Mouse (Mus musculus): ENCODE measurements around the gene Cpsf7. TPM values are rescaled to one million over a fixed set of nuclear protein-coding genes. Genes with fewer than 3 reads are reported as not detected.
"Not testable (repeated sequence)": the region's sequence is repeated elsewhere in the genome, so short reads cannot be mapped to it uniquely, and the experiment has no call there.

Cpsf7 gene
- polyA plus RNA-seq, 1 experiment from 2014 or later: 34.2 TPM

DNA sequence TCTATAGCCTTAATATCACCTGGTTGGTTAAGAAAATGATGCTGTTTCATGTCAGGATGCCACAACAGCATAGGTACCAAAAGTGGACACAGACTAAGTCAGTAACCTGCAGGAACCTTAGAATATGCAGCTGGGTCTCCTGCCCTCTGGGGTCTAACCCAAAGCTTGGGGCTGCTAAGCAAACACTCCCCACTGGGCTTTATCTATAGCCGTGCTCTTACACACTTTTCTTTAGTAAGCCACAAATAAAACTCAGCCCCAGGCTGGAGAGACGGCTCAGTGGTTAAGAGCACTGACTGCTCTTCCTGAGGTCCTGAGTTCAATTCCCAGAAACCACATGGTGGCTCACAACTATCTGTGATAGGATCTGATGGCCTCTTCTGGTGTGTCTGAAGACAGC lies 31.9 kb downstream of the Cpsf7 start:
- ATAC-seq (replicated peaks; ENCODE audit: low FRiP score, low read depth): no peak
- H3K4me3 ChIP-seq (replicated peaks; ENCODE audit: low read depth, low read length): no peak overlapping the region
- no peak for DNase-seq (ENCODE audit: low spot score)
- no peaks in the 10 kb centered on the region for H3K9me3 ChIP-seq (replicated peaks; ENCODE audit: low read length)
- 42% methylated on average over 2 of the region's 2 CpGs for WGBS
- TF ChIP-seq CTCF (IDR thresholded peaks at IDR 0.05; ENCODE audit: low read depth): no peak
- H3K36me3 ChIP-seq (ENCODE audit: insufficient read depth, low read length): peaks cover 2% of the 10 kb centered on the region; the same call in 1 of the 2 replicates
- H3K27ac ChIP-seq: no peak overlapping the region
- H3K4me2 ChIP-seq (ENCODE audit: low read length): no peak overlapping the region
- no peaks in the 10 kb centered on the region for H3K27me3 ChIP-seq (ENCODE audit: insufficient read depth, low read length)
- no peak overlapping the region for H3K9ac ChIP-seq (ENCODE audit: low read depth, low read length)
- H3K4me1 ChIP-seq (replicated peaks; ENCODE audit: insufficient read depth, low read length): peaks cover 8% of the 10 kb centered on the region; the same call in 1 of the 2 replicates

DNA sequence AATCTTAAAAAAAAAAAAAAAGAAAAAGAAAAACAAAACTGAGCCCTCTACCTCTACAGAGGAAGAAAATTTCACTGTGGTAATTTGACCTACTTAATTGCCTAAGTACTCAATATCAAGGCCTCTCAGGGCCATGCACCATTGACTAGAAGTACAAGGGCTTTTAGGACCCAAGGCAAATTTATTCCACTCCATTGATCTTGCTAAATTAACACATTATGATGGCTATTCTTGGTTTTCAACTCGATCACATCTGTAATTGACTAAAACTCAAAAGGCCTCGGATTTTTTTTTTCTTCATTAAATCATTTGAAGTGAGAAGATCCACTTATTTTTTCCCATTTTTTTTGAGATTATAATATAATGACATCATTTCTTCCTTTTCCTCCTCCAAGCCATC lies 32.4 kb downstream of the Cpsf7 start:
- WGBS: 42% methylated on average over 2 of the region's 2 CpGs

DNA sequence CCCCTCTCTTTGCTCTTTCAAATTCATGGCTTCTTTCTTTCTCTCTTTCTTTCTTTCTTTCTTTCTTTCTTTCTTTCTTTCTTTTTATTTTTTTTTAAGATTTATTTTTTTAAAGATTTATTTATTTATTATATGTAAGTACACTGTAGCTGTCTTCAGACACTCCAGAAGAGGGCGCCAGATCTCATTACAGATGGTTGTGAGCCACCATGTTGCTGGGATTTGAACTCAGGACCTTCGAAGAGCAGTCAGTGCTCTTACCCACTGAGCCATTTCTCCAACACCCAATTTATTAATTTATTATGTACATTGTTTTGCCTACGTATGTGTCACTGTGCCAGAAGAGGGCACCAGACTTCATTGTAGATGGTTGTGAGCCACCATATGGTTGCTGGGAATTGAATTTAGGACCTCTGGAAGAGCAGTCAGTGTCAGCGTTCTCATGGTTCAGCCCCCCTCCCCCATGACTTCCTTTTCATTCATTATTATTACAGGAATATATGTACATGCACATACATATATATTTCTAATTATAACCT lies 32.8 kb downstream of the Cpsf7 start:
- H3K4me2 ChIP-seq (ENCODE audit: low read length); H3K9me3 ChIP-seq (replicated peaks; ENCODE audit: low read length); H3K4me1 ChIP-seq (replicated peaks; ENCODE audit: insufficient read depth, low read length); DNase-seq (ENCODE audit: low spot score); H3K9ac ChIP-seq (ENCODE audit: low read depth, low read length); H3K27ac ChIP-seq; H3K27me3 ChIP-seq (ENCODE audit: insufficient read depth, low read length); H3K36me3 ChIP-seq (ENCODE audit: insufficient read depth, low read length); ATAC-seq (replicated peaks; ENCODE audit: low FRiP score, low read depth); H3K4me3 ChIP-seq (replicated peaks; ENCODE audit: low read depth, low read length): not testable (repeated sequence)
- 76% methylated on average over 4 of the region's 4 CpGs for WGBS
- 0 out of 2 replicates have a peak, but pooled peaks have one; percentile 22 for TF ChIP-seq CTCF (IDR thresholded peaks at IDR 0.05; ENCODE audit: low read depth)

More for the DNA sequence above, 32.4 kb downstream of the Cpsf7 start:
- H3K27me3 ChIP-seq (ENCODE audit: insufficient read depth, low read length): no peaks in the 10 kb centered on the region
- peak; percentile 5 for DNase-seq (ENCODE audit: low spot score)
- H3K4me1 ChIP-seq (replicated peaks; ENCODE audit: insufficient read depth, low read length): peaks cover 8% of the 10 kb centered on the region; the same call in 1 of the 2 replicates
- ATAC-seq (replicated peaks; ENCODE audit: low FRiP score, low read depth): no peak
- no peak overlapping the region for H3K4me2 ChIP-seq (ENCODE audit: low read length)
- no peak overlapping the region for H3K27ac ChIP-seq
- no peak overlapping the region for H3K4me3 ChIP-seq (replicated peaks; ENCODE audit: low read depth, low read length)
- no peak overlapping the region for H3K9ac ChIP-seq (ENCODE audit: low read depth, low read length)
- H3K36me3 ChIP-seq (ENCODE audit: insufficient read depth, low read length): no peaks in the 10 kb centered on the region
- no peaks in the 10 kb centered on the region for H3K9me3 ChIP-seq (replicated peaks; ENCODE audit: low read length)
- TF ChIP-seq CTCF (IDR thresholded peaks at IDR 0.05; ENCODE audit: low read depth): no peak

DNA sequence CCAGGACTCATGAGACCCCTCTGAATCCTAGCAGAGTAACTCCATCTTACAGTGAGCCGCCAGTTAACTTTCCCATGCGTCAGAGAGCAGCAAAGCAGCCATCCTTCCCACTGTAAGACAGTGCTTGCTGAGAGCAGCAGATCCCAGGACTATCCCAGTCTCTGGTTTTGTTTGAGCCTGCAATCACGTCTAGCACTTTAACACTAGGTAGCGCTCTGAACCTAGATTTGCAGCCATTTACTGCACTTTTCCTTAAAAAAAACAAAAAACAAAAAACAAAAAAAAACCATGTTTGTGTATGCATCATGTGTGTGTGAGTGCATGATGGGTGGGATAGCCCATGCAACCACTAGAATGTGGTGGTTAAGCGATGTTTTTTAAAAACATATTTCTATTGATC lies 35.0 kb downstream of the Cpsf7 start:
- peak; percentile 58; the same call in 1 of the 2 replicates for TF ChIP-seq CTCF (IDR thresholded peaks at IDR 0.05; ENCODE audit: low read depth)
- Histone ChIP-seq H3K36me3 (ENCODE audit: insufficient read depth, low read length) (no peaks in the 10 kb centered on the region), H3K4me2 (ENCODE audit: low read length) (no peak overlapping the region), H3K27ac (no peak overlapping the region), H3K4me1 (replicated peaks; ENCODE audit: insufficient read depth, low read length) (peaks cover 5% of the 10 kb centered on the region; the same call in 1 of the 2 replicates), H3K9ac (ENCODE audit: low read depth, low read length) (no peak overlapping the region), H3K4me3 (replicated peaks; ENCODE audit: low read depth, low read length) (no peak overlapping the region), H3K9me3 (replicated peaks; ENCODE audit: low read length) (no peaks in the 10 kb centered on the region), H3K27me3 (ENCODE audit: insufficient read depth, low read length) (no peaks in the 10 kb centered on the region)
- DNase-seq (ENCODE audit: low spot score): peak; percentile 69
- 47% methylated on average over 5 of the region's 5 CpGs for WGBS
- ATAC-seq (replicated peaks; ENCODE audit: low FRiP score, low read depth): no peak

DNA sequence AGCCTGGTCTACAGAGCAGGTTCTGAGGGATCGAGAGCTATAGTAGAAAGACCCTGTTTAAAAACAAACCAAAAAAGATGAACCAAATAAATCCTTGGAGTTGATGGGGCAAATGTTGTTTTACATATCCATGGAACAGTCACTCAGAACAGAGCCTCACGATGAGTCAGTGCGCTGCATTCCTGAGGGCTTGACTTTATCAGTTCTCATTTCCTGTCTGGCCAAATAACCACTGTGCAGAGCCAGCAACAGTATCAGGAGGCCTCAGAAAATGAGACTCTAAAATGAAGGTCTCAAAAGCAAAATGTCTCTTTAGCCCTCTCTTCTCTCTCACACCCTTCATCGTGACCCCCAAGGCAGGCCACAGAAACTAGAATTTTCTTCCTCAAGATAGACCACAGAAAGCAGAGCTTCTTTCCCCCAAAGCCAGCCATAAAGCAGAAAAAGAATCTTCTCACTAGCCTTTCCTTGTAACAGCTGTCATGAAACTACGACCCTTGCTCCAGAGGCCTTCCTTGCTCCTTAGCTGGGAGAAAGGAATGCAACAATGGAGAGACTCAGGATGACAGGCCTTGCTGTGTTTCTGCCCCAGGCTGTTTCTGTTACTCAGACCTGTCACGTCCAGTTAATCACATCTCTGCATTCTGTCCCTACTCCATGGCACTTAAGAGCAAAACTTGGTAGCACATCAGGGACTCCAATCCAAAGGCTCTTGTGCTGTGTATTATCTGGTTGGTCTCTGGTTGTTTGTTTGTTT lies 36.7 kb downstream of the Cpsf7 start:
- peak overlapping the region; percentile 81 for H3K27ac ChIP-seq
- no peaks in the 10 kb centered on the region for H3K36me3 ChIP-seq (ENCODE audit: insufficient read depth, low read length)
- TF ChIP-seq CTCF (IDR thresholded peaks at IDR 0.05; ENCODE audit: low read depth): no peak
- H3K9ac ChIP-seq (ENCODE audit: low read depth, low read length): no peak overlapping the region
- ATAC-seq (replicated peaks; ENCODE audit: low FRiP score, low read depth) (no peak), DNase-seq (ENCODE audit: low spot score) (peak; percentile 61)
- WGBS: 58% methylated on average over 6 of the region's 6 CpGs
- no peaks in the 10 kb centered on the region for H3K9me3 ChIP-seq (replicated peaks; ENCODE audit: low read length)
- no peak overlapping the region for H3K4me3 ChIP-seq (replicated peaks; ENCODE audit: low read depth, low read length)
- H3K27me3 ChIP-seq (ENCODE audit: insufficient read depth, low read length): no peaks in the 10 kb centered on the region
- no peak overlapping the region for H3K4me2 ChIP-seq (ENCODE audit: low read length)
- no peaks in the 10 kb centered on the region for H3K4me1 ChIP-seq (replicated peaks; ENCODE audit: insufficient read depth, low read length)

DNA sequence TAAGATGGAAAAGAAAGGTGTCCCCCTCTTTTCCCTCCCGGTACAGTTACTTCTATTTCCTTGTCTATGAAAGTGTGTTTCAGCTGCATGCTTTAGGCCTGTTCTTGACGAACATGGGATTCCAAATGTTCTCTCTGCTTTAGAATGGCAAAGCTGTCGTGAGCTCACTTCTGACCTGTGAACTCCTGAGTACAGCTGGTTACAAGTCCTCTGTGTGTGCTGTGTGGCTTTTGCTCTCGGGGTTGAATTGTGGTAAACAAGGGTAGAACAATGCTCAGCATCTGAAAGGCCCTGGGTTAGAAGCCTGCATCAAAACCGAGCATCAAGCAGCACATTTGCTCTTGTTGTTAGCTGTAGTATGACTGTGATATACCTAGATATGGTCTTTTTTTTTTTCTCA lies 37.3 kb downstream of the Cpsf7 start:
- peak overlapping the region; percentile 81 for H3K27ac ChIP-seq
- no peak for DNase-seq (ENCODE audit: low spot score)
- TF ChIP-seq CTCF (IDR thresholded peaks at IDR 0.05; ENCODE audit: low read depth): no peak
- no peak overlapping the region for H3K9ac ChIP-seq (ENCODE audit: low read depth, low read length)
- H3K27me3 ChIP-seq (ENCODE audit: insufficient read depth, low read length): no peaks in the 10 kb centered on the region
- no peak for ATAC-seq (replicated peaks; ENCODE audit: low FRiP score, low read depth)
- H3K4me1 ChIP-seq (replicated peaks; ENCODE audit: insufficient read depth, low read length): no peaks in the 10 kb centered on the region
- no peak overlapping the region for H3K4me3 ChIP-seq (replicated peaks; ENCODE audit: low read depth, low read length)
- WGBS: 72% methylated on average over 5 of the region's 5 CpGs
- no peaks in the 10 kb centered on the region for H3K9me3 ChIP-seq (replicated peaks; ENCODE audit: low read length)
- H3K4me2 ChIP-seq (ENCODE audit: low read length): no peak overlapping the region
- no peaks in the 10 kb centered on the region for H3K36me3 ChIP-seq (ENCODE audit: insufficient read depth, low read length)

Measured in kidney, postnatal 0 days (tissue).